Mouse (Mus musculus) kidney, embryonic 15.5 days (tissue): Measurements from ENCODE around the gene Nanp. TPM values are rescaled to one million over a fixed set of nuclear protein-coding genes. Genes with fewer than 3 reads are reported as not detected.

Source experiments
- ATAC-seq: fragments of 200-750 bp; cut with Nextera tagmentation; replicated peaks from 2 replicates; pipeline ENCODE4 v1.8.0; 2017; ENCODE audit warnings: moderate TSS enrichment; ENCODE audit not compliant: low FRiP score
- H3K27ac ChIP-seq: fragments of 300-500 bp; sonication (generic); 2 replicates; pipeline ENCODE4 v1.5.1; 2015; ENCODE audit warnings: mild to moderate bottlenecking, inconsistent platforms
- H3K27me3 ChIP-seq: fragments of 300-500 bp; sonication (generic); 2 replicates; pipeline ENCODE4 v1.6.1; 2015; ENCODE audit warnings: inconsistent platforms
- H3K36me3 ChIP-seq: fragments of 300-500 bp; sonication (generic); 2 replicates; pipeline ENCODE4 v1.6.1; 2015; ENCODE audit warnings: inconsistent platforms
- H3K4me1 ChIP-seq: fragments of 300-500 bp; sonication (generic); 2 replicates; pipeline ENCODE4 v1.6.1; 2015; ENCODE audit warnings: inconsistent platforms
- H3K4me2 ChIP-seq: fragments of 300-500 bp; sonication (generic); 2 replicates; pipeline ENCODE4 v1.6.1; 2015; ENCODE audit warnings: moderate library complexity, mild to moderate bottlenecking, inconsistent platforms
- H3K4me3 ChIP-seq: fragments of 300-500 bp; sonication (generic); replicated peaks from 2 replicates; pipeline ENCODE4 v1.5.1; 2015; ENCODE audit warnings: mild to moderate bottlenecking, inconsistent platforms
- H3K9ac ChIP-seq: fragments of 300-500 bp; sonication (generic); 2 replicates; pipeline ENCODE4 v1.6.1; 2015; ENCODE audit warnings: mild to moderate bottlenecking, inconsistent platforms
- H3K9me3 ChIP-seq: fragments of 300-500 bp; sonication (generic); replicated peaks from 2 replicates; pipeline ENCODE4 v1.6.1; 2016; ENCODE audit warnings: inconsistent platforms
- WGBS: fragments of 180-500 bp; shearing (Covaris S2); methylation state at CpG from one replicate; pipeline ENCODE4 v1.1.7; 2015; ENCODE audit warnings: mixed read lengths; 5-methylcytosine and 5-hydroxymethylcytosine counted together
- polyA plus RNA-seq: library from polyadenylated mRNA; unstranded; fragments of >200 nt; fragmentation: Nextera tagmentation; extraction: Ambion mirVana; gene quantifications from 2 replicates; pipeline ENCODE4 v1.2.1, GENCODE M21; 2015

The Nanp gene
- polyA plus RNA-seq, 1 experiment from 2014 or later: 48.1 TPM

DNA sequence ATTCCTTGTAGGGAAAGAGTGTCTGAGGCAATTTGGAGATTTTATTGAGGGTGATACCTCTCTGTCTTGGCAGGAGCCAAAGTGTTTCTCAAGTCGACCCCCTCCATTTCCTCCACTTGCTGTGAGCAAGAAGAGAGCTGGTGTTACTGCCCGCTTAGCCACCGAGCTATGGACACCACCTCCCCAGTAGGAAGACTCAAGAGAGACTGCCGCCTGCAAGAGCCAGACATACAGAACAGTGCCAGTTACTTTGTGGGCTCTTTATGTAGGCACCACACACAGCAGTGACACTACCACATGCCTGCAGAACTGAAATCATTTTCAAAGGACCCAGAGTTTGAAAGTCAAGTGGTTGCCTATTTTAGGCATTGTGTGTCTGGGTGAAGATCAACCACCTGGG lies 48.1 kb downstream of the Nanp start:
- no peaks in the 10 kb centered on the region for H3K4me1 ChIP-seq
- no peak overlapping the region for H3K27ac ChIP-seq
- H3K9ac ChIP-seq: no peak overlapping the region
- no peak overlapping the region for H3K4me3 ChIP-seq
- no peaks in the 10 kb centered on the region for H3K36me3 ChIP-seq
- no peaks in the 10 kb centered on the region for H3K27me3 ChIP-seq
- ATAC-seq: no peak
- H3K4me2 ChIP-seq: no peak overlapping the region
- WGBS: 82% methylated on average over 4 of the region's 4 CpGs
- H3K9me3 ChIP-seq: no peaks in the 10 kb centered on the region

DNA sequence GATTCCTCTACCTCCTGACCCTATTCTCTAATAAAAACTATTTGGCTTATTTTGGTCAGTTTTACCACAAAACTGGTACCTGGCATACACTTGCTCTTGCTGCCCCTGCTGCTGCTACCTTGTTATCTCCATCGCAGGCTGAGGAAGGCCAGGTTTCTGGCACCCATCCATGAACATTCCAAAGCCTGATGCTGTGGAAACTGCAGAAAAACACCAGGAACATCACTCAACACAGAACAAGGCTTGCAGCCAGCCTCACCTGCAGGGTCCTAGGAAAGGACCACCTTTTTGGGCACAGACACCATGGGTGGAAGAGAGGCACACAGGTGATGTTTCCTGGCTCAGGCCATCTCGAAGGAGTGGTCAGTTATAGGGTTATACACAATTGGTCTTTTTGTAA lies 48.7 kb downstream of the Nanp start:
- Histone ChIP-seq H3K9ac (no peak overlapping the region), H3K27me3 (no peaks in the 10 kb centered on the region), H3K4me3 (no peak overlapping the region), H3K9me3 (no peaks in the 10 kb centered on the region), H3K27ac (no peak overlapping the region), H3K36me3 (no peaks in the 10 kb centered on the region), H3K4me2 (no peak overlapping the region), H3K4me1 (no peaks in the 10 kb centered on the region)
- no peak for ATAC-seq
- WGBS: 78% methylated on average over 2 of the region's 2 CpGs

DNA sequence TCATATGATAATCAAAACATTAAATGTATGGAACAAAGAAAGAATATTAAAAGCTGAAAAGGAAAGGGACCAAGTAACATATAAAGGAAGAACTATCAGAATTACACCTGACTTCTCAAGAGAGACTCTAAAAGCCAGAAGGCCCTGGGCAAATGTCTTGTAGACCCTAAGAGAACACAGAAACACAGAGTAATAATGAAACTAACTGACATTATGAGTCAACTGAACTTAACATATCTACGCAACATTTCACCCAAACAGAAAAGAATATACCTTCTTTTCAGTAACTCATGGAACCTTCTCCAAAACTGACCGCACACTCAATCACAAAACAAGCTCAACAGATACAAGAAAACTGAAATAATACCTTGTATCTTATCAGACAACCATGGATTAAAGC lies 53.8 kb downstream of the Nanp start:
- H3K4me3 ChIP-seq: no peak overlapping the region
- no peaks in the 10 kb centered on the region for H3K36me3 ChIP-seq
- H3K9ac ChIP-seq: no peak overlapping the region
- 96% methylated on average over 2 of the region's 2 CpGs for WGBS
- no peaks in the 10 kb centered on the region for H3K27me3 ChIP-seq
- no peak for ATAC-seq
- no peak overlapping the region for H3K4me2 ChIP-seq
- 0 out of 2 replicates have a peak, but pooled peaks cover 6% of the 10 kb centered on the region for H3K4me1 ChIP-seq
- no peak overlapping the region for H3K27ac ChIP-seq
- H3K9me3 ChIP-seq: no peaks in the 10 kb centered on the region

DNA sequence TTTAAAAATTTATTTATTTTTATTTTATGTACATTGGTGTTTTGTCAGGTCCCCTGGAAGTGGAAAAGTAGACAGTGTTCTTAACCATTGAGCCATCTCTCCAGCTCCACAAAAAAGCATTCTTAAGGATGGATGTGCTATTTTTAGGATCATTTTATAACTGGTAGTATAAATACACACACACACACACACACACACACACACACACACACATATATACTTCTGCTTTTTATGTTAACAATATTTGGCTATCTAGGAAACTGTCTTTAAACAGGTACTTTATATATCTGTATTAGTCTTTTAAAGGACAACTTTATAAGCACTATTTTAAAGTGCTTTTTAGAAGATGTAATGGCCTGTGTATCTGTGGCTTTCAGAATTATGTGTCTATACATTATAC lies 57.1 kb downstream of the Nanp start:
- no peak overlapping the region for H3K9ac ChIP-seq
- no peak overlapping the region for H3K4me2 ChIP-seq
- 0 out of 2 replicates have a peak, but pooled peaks cover 6% of the 10 kb centered on the region for H3K4me1 ChIP-seq
- H3K4me3 ChIP-seq: no peak overlapping the region
- no peaks in the 10 kb centered on the region for H3K27me3 ChIP-seq
- peaks cover 7% of the 10 kb centered on the region; the same call in 1 of the 2 replicates for H3K36me3 ChIP-seq
- no peak overlapping the region for H3K27ac ChIP-seq
- ATAC-seq: no peak
- H3K9me3 ChIP-seq: no peaks in the 10 kb centered on the region

DNA sequence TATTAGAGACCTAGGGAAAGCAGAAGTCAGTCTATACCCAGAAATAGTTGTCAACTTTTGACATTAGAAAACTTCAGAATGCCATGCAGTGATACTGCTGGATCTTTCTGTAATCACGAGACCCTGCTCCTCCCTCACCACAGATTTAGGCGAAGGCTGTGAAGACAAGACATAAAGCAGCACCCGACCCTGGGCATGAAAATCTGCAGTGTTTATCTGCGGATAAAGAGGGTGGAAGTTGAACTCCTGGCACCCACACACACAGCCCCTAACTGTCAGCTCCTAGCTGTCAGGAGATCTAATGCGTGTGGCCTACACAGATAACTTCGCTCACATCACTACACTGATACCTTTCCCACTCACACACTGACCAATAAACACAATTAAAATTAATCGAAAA lies 57.7 kb downstream of the Nanp start:
- no peak overlapping the region for H3K4me3 ChIP-seq
- H3K9me3 ChIP-seq: no peaks in the 10 kb centered on the region
- H3K4me1 ChIP-seq: 0 out of 2 replicates have a peak, but pooled peaks cover 6% of the 10 kb centered on the region
- no peak overlapping the region for H3K4me2 ChIP-seq
- no peak overlapping the region for H3K27ac ChIP-seq
- H3K36me3 ChIP-seq: peaks cover 7% of the 10 kb centered on the region; the same call in 1 of the 2 replicates
- no peak overlapping the region for H3K9ac ChIP-seq
- no peak for ATAC-seq
- no peaks in the 10 kb centered on the region for H3K27me3 ChIP-seq
- 85% methylated on average over 7 of the region's 7 CpGs for WGBS

DNA sequence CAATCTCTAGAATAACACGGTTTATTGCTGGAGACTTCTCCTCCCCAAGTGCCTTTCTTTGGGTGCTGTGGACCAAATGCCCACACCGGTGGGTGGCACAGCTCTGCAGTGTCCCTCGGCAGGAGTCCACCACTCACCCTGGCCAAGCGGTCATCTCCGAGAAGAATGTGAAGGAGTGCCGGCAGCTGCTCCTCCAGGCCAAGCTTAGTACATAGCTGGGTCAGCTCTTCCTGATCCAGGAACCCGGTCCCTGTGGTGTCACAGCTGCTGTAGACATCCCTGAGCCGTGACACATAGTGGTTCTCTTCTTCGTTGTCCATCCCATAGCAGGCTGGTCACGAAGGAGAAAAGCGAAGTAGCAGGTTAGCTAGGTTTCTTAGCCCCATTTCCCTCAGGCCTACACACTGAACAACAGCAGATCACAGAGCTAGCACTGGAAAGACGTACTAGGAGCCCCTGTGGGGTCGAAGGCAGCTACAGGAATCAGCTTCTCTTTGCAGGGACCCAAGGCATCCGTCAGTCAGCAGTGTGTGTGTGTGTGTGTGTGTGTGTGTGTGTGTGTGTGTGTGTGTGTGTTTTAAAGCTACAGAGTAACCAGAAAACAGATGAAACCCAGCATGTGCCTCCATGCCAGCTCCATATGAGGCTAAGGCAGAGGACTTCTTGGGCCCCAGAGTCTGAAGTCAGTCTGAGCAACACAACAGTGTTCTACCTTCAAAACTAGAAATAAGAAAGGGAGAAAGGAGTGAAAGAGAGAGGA lies 59.2 kb downstream of the Nanp start:
- H3K27ac ChIP-seq: no peak overlapping the region
- H3K27me3 ChIP-seq: no peaks in the 10 kb centered on the region

More for the DNA sequence above, 59.2 kb downstream of the Nanp start:
- H3K9ac ChIP-seq: no peak overlapping the region
- H3K4me3 ChIP-seq: no peak overlapping the region
- ATAC-seq: no peak
- H3K4me1 ChIP-seq: 0 out of 2 replicates have a peak, but pooled peaks cover 6% of the 10 kb centered on the region
- H3K4me2 ChIP-seq: no peak overlapping the region
- H3K36me3 ChIP-seq: peaks cover 16% of the 10 kb centered on the region
- 85% methylated on average over 14 of the region's 14 CpGs for WGBS
- no peaks in the 10 kb centered on the region for H3K9me3 ChIP-seq

Other genes with a start within 250 kb of the Nanp start
- gene Abhd12, start 134.7 kb downstream of the Nanp start, polyA plus RNA-seq: 62.3 and 63.5 TPM in 2 replicates
- gene Gins1, start 134.0 kb downstream of the Nanp start, polyA plus RNA-seq: 49.3 TPM in 2 replicates
- gene Ninl, start within 50 bp of the Nanp start, polyA plus RNA-seq: 14.0 and 14.7 TPM in 2 replicates
- not detected in 2 replicates for gene Gm14151, start 53.0 kb upstream of the Nanp start, polyA plus RNA-seq
- not detected in 2 replicates for gene Gm14147, start 58.8 kb upstream of the Nanp start, polyA plus RNA-seq